Mouse (Mus musculus): Measurements from ENCODE around the gene Prmt2.

Prmt2 gene

GRCm38 (mm10) chr10:76210806-76211205, 26.9 kb downstream of the Prmt2 start:
- H3K4me1 ChIP-seq (replicated peaks; ENCODE audit: low read depth, low read length), result no peaks in the 10 kb centered on the region
- H3K4me3 ChIP-seq (replicated peaks; ENCODE audit: low read length), result no peak overlapping the region
- no peaks in the 10 kb centered on the region for H3K36me3 ChIP-seq (ENCODE audit: insufficient read depth, low read length)
- no peaks in the 10 kb centered on the region for H3K27me3 ChIP-seq (ENCODE audit: insufficient read depth, low read length)
- H3K9me3 ChIP-seq (ENCODE audit: low read length), result peaks cover 18% of the 10 kb centered on the region
- no peak for TF ChIP-seq NANOG (IDR thresholded peaks at IDR 0.05; ENCODE audit: borderline replicate concordance, low read length)
- no peak for TF ChIP-seq CTCF (conservative IDR thresholded peaks at IDR 0.05; ENCODE audit: low read length)
- no peak for TF ChIP-seq POU5F1 (IDR thresholded peaks at IDR 0.05; ENCODE audit: borderline replicate concordance, low read length)

- Histone ChIP-seq H3K4me1 (replicated peaks; ENCODE audit: low read depth, low read length) (0 out of 2 replicates have a peak, but pooled peaks cover under 1% of the 10 kb centered on the region), H3K9me3 (ENCODE audit: low read length) (peaks cover 5% of the 10 kb centered on the region), H3K4me3 (replicated peaks; ENCODE audit: low read length) (no peak overlapping the region), H3K36me3 (ENCODE audit: insufficient read depth, low read length) (no peaks in the 10 kb centered on the region), H3K27me3 (ENCODE audit: insufficient read depth, low read length) (no peaks in the 10 kb centered on the region)
- TF ChIP-seq CTCF (conservative IDR thresholded peaks at IDR 0.05; ENCODE audit: low read length) (no peak), POU5F1 (IDR thresholded peaks at IDR 0.05; ENCODE audit: borderline replicate concordance, low read length) (no peak), NANOG (IDR thresholded peaks at IDR 0.05; ENCODE audit: borderline replicate concordance, low read length) (no peak)
Observed at GRCm38 (mm10) chr10:76209241-76209640, 28.4 kb downstream of the Prmt2 start.

DNA sequence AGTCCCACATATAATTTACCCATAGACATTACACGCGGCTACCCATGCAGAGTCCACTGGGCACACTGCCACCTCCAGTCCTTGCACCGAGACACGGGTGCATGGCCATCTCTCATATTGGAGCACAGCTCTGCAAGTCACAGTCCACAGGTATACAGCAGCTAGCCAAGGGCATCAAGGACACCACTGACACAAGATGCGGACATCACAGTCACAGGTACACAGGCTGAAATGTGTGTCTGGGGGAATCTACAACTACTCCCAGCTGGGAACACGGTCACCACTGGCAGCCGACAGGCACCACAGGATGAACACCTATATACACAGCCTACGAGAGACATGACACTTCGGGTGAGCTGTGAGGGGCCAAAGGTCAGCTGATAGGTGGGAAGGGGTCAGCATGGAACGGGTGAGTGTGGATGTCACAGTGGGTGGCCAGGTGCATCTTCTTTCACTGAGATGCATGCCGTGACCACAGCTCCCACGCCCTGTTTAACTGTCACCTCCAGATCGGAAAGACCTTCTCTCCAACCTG, 30.3 kb downstream of the Prmt2 start:
- peaks cover 8% of the 10 kb centered on the region for H3K27me3 ChIP-seq (ENCODE audit: insufficient read depth, low read length)
- H3K4me3 ChIP-seq (replicated peaks; ENCODE audit: low read length), result no peak overlapping the region
- peaks cover 8% of the 10 kb centered on the region for H3K4me1 ChIP-seq (replicated peaks; ENCODE audit: low read depth, low read length)
- no peaks in the 10 kb centered on the region for H3K9me3 ChIP-seq (ENCODE audit: low read length)
- TF ChIP-seq CTCF (conservative IDR thresholded peaks at IDR 0.05; ENCODE audit: low read length) (no peak), NANOG (IDR thresholded peaks at IDR 0.05; ENCODE audit: borderline replicate concordance, low read length) (no peak), POU5F1 (IDR thresholded peaks at IDR 0.05; ENCODE audit: borderline replicate concordance, low read length) (no peak)
- H3K36me3 ChIP-seq (ENCODE audit: insufficient read depth, low read length), result no peaks in the 10 kb centered on the region

- Histone ChIP-seq H3K9me3 (ENCODE audit: low read length) (no peaks in the 10 kb centered on the region), H3K4me3 (replicated peaks; ENCODE audit: low read length) (peak overlapping the region; percentile 72), H3K36me3 (ENCODE audit: insufficient read depth, low read length) (no peaks in the 10 kb centered on the region), H3K4me1 (replicated peaks; ENCODE audit: low read depth, low read length) (peaks cover 8% of the 10 kb centered on the region), H3K27me3 (ENCODE audit: insufficient read depth, low read length) (peaks cover 8% of the 10 kb centered on the region)
- TF ChIP-seq CTCF (conservative IDR thresholded peaks at IDR 0.05; ENCODE audit: low read length), result peak; percentile 40
- TF ChIP-seq POU5F1 (IDR thresholded peaks at IDR 0.05; ENCODE audit: borderline replicate concordance, low read length), result no peak
Observed at GRCm38 (mm10) chr10:76203798-76204283, 33.8 kb downstream of the Prmt2 start.

DNA sequence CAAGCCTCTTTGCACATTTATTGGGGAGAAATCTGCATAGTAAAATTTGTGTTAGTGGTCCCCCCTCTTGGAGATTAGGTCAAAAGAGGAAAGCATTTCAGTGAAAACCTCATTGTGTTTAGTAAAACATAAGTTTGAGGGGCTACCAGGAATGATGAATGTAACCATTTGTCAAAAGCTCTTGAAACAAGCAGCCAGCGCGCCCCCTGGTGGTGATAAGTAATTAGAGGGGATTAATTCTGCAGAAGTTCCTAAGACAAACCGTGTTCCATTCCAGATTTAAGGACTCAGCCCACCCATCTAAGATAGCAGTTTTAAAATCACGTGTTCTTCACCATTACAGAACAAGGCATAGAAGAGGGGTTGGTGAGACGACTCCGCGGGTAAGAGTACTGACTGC, 35.7 kb downstream of the Prmt2 start:
- H3K27me3 ChIP-seq (ENCODE audit: insufficient read depth, low read length), result peaks cover 8% of the 10 kb centered on the region
- no peaks in the 10 kb centered on the region for H3K36me3 ChIP-seq (ENCODE audit: insufficient read depth, low read length)
- TF ChIP-seq NANOG (IDR thresholded peaks at IDR 0.05; ENCODE audit: borderline replicate concordance, low read length), result no peak
- TF ChIP-seq CTCF (conservative IDR thresholded peaks at IDR 0.05; ENCODE audit: low read length), result peak; percentile 74
- no peak for TF ChIP-seq POU5F1 (IDR thresholded peaks at IDR 0.05; ENCODE audit: borderline replicate concordance, low read length)
- H3K9me3 ChIP-seq (ENCODE audit: low read length), result no peaks in the 10 kb centered on the region
- no peak overlapping the region for H3K4me3 ChIP-seq (replicated peaks; ENCODE audit: low read length)
- H3K4me1 ChIP-seq (replicated peaks; ENCODE audit: low read depth, low read length), result peaks cover 8% of the 10 kb centered on the region

- Histone ChIP-seq H3K4me1 (replicated peaks; ENCODE audit: low read depth, low read length) (peaks cover 8% of the 10 kb centered on the region), H3K36me3 (ENCODE audit: insufficient read depth, low read length) (no peaks in the 10 kb centered on the region), H3K4me3 (replicated peaks; ENCODE audit: low read length) (no peak overlapping the region), H3K27me3 (ENCODE audit: insufficient read depth, low read length) (peaks cover 8% of the 10 kb centered on the region), H3K9me3 (ENCODE audit: low read length) (no peaks in the 10 kb centered on the region)
- TF ChIP-seq CTCF (conservative IDR thresholded peaks at IDR 0.05; ENCODE audit: low read length), result no peak
- no peak for TF ChIP-seq NANOG (IDR thresholded peaks at IDR 0.05; ENCODE audit: borderline replicate concordance, low read length)
- no peak for TF ChIP-seq POU5F1 (IDR thresholded peaks at IDR 0.05; ENCODE audit: borderline replicate concordance, low read length)
Observed at GRCm38 (mm10) chr10:76201416-76201815, 36.2 kb downstream of the Prmt2 start.

DNA sequence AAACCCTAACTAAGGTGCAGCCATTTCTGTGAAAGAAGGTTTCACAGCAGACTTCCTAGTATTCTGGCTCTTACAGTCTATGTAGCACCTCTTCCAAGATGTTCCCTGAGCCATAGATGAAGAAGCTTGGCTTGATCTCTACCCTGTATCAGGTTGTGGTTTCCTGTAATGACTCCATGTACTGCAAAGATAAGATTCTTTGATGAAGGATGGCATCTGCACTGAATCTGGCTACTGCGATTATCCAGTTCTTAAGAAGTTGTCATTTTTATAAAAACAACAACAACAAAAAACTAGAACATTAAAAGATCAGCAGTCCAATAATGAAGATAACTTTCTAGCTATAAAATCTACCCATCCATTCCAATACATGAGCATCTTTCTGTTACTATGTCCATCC, 49.7 kb downstream of the Prmt2 start:
- Histone ChIP-seq H3K36me3 (ENCODE audit: insufficient read depth, low read length) (no peaks in the 10 kb centered on the region), H3K9me3 (ENCODE audit: low read length) (0 out of 2 replicates have a peak, but pooled peaks cover 3% of the 10 kb centered on the region), H3K4me1 (replicated peaks; ENCODE audit: low read depth, low read length) (peaks cover 14% of the 10 kb centered on the region), H3K4me3 (replicated peaks; ENCODE audit: low read length) (no peak overlapping the region), H3K27me3 (ENCODE audit: insufficient read depth, low read length) (no peaks in the 10 kb centered on the region)
- TF ChIP-seq NANOG (IDR thresholded peaks at IDR 0.05; ENCODE audit: borderline replicate concordance, low read length), result no peak

DNA sequence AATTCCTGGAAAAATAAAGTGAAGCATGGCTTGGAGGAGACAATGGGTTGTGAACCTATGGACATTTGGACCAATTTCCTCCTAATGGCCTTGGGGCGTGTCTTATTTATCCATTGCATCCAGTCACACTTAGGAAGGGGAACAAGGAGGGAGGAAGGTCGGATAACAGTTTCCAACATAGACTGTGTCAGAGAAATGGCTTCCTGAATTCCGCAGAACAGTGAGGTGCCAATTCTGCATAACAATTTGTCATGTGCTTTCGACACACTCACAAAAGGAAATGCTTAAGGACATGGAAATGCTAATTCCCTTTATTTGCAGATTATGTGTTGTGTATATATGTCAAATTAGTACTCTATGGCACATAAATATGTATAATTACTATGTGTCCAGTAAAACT, 52.4 kb downstream of the Prmt2 start:
- Histone ChIP-seq H3K27me3 (ENCODE audit: insufficient read depth, low read length) (no peaks in the 10 kb centered on the region), H3K4me3 (replicated peaks; ENCODE audit: low read length) (no peak overlapping the region), H3K9me3 (ENCODE audit: low read length) (0 out of 2 replicates have a peak, but pooled peaks cover 3% of the 10 kb centered on the region), H3K4me1 (replicated peaks; ENCODE audit: low read depth, low read length) (peaks cover 15% of the 10 kb centered on the region), H3K36me3 (ENCODE audit: insufficient read depth, low read length) (no peaks in the 10 kb centered on the region)
- TF ChIP-seq CTCF (conservative IDR thresholded peaks at IDR 0.05; ENCODE audit: low read length), result no peak
- peak; percentile 21; the same call in 1 of the 2 replicates for TF ChIP-seq NANOG (IDR thresholded peaks at IDR 0.05; ENCODE audit: borderline replicate concordance, low read length)
- peak; percentile 51; the same call in 1 of the 2 replicates for TF ChIP-seq POU5F1 (IDR thresholded peaks at IDR 0.05; ENCODE audit: borderline replicate concordance, low read length)

DNA sequence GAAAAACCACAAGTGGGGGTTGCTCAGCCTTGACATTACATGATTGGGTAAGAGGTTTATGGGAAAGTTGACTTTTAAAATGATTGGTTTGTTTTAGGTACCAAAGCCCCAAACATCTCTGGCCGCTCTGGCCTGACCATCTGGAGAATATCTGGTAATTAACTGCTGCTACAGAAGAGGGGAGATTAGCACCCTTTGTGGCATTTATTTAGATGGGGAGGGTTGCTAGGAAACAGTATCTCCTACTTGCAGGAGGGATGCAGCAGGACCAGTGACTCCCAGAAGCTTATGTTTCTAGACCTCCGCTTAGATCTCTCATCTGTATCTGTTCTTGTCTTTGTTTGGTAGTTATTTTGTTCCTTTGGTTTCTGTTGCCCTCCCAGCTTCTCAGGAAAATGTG, 62.8 kb downstream of the Prmt2 start:
- TF ChIP-seq NANOG (IDR thresholded peaks at IDR 0.05; ENCODE audit: borderline replicate concordance, low read length) (no peak), CTCF (conservative IDR thresholded peaks at IDR 0.05; ENCODE audit: low read length) (no peak), POU5F1 (IDR thresholded peaks at IDR 0.05; ENCODE audit: borderline replicate concordance, low read length) (no peak)
- Histone ChIP-seq H3K4me3 (replicated peaks; ENCODE audit: low read length) (no peak overlapping the region), H3K4me1 (replicated peaks; ENCODE audit: low read depth, low read length) (no peaks in the 10 kb centered on the region), H3K27me3 (ENCODE audit: insufficient read depth, low read length) (no peaks in the 10 kb centered on the region), H3K9me3 (ENCODE audit: low read length) (peaks cover 12% of the 10 kb centered on the region), H3K36me3 (ENCODE audit: insufficient read depth, low read length) (no peaks in the 10 kb centered on the region)
